Mouse (Mus musculus) midbrain, embryonic 16.5 days (tissue): ENCODE data around the gene Gimap8. TPM values are rescaled to one million over a fixed set of nuclear protein-coding genes. Genes with fewer than 3 reads are reported as not detected.

ENCODE experiments used
- ATAC-seq: fragments of 200-750 bp; cut with Nextera tagmentation; 2 replicates; pipeline ENCODE4 v1.8.0; 2017; ENCODE audit warnings: moderate TSS enrichment
- H3K27ac ChIP-seq: fragments of 300-500 bp; sonication (generic); 2 replicates; pipeline ENCODE4 v1.5.1; 2014; ENCODE audit warnings: mild to moderate bottlenecking, low read length, mixed read lengths
- H3K27me3 ChIP-seq: fragments of 300-500 bp; sonication (generic); 2 replicates; pipeline ENCODE4 v1.6.1; 2014; ENCODE audit warnings: low read depth, low read length, mixed read lengths; ENCODE audit not compliant: control insufficient read depth, insufficient read depth
- H3K36me3 ChIP-seq: fragments of 300-500 bp; sonication (generic); 2 replicates; pipeline ENCODE4 v1.6.1; 2014; ENCODE audit warnings: mild to moderate bottlenecking, low read length, moderate library complexity, mixed read lengths; ENCODE audit not compliant: control insufficient read depth, insufficient read depth
- H3K4me1 ChIP-seq: fragments of 300-500 bp; sonication (generic); 2 replicates; pipeline ENCODE4 v1.6.1; 2014; ENCODE audit warnings: mild to moderate bottlenecking, low read length, mixed read lengths; ENCODE audit not compliant: control insufficient read depth, insufficient read depth
- H3K4me2 ChIP-seq: fragments of 300-500 bp; sonication (generic); 2 replicates; pipeline ENCODE4 v1.6.1; 2014; ENCODE audit warnings: mild to moderate bottlenecking, low read length, mixed read lengths
- H3K4me3 ChIP-seq: fragments of 300-500 bp; sonication (generic); 2 replicates; pipeline ENCODE4 v1.5.1; 2014; ENCODE audit warnings: low read depth, mild to moderate bottlenecking, low read length, moderate library complexity, mixed read lengths
- H3K9ac ChIP-seq: fragments of 300-500 bp; sonication (generic); 2 replicates; pipeline ENCODE4 v1.6.1; 2014; ENCODE audit warnings: low read depth, low read length, mixed read lengths
- H3K9me3 ChIP-seq: fragments of 300-500 bp; sonication (generic); replicated peaks from 2 replicates; pipeline ENCODE4 v1.6.1; 2014; ENCODE audit warnings: mild to moderate bottlenecking, low read length, mixed read lengths; ENCODE audit not compliant: control insufficient read depth, poor library complexity, severe bottlenecking
- WGBS: fragments of 180-500 bp; shearing (Covaris S2); extraction: QIAGEN DNeasy Blood & Tissue Kit; methylation state at CpG from one replicate; pipeline ENCODE4 v1.1.7; 2014; 5-methylcytosine and 5-hydroxymethylcytosine counted together
- polyA plus RNA-seq: library from polyadenylated mRNA; unstranded; fragments of >200 nt; fragmentation: Nextera tagmentation; extraction: Ambion mirVana; gene quantifications from 2 replicates; pipeline ENCODE4 v1.2.1, GENCODE M21; 2015

Gimap8 gene
- polyA plus RNA-seq, 1 experiment from 2014 or later, result 0.48 TPM

- H3K9me3 ChIP-seq, result no peaks in the 10 kb centered on the region
- WGBS, result 69% methylated on average over 5 of the region's 5 CpGs
- no peaks in the 10 kb centered on the region for H3K4me1 ChIP-seq
- no peak overlapping the region for H3K9ac ChIP-seq
- no peaks in the 10 kb centered on the region for H3K36me3 ChIP-seq
- no peak overlapping the region for H3K4me2 ChIP-seq
- H3K4me3 ChIP-seq, result no peak overlapping the region
- no peaks in the 10 kb centered on the region for H3K27me3 ChIP-seq
- H3K27ac ChIP-seq, result no peak overlapping the region
- ATAC-seq, result no peak
Measured at GRCm38 (mm10) chr6:48702601-48703000, 55.6 kb downstream of the Gimap8 start.

GRCm38 (mm10) chr6:48704146-48704545, 57.1 kb downstream of the Gimap8 start:
- Histone ChIP-seq H3K36me3 (no peaks in the 10 kb centered on the region), H3K27ac (no peak overlapping the region), H3K9ac (no peak overlapping the region), H3K27me3 (no peaks in the 10 kb centered on the region), H3K9me3 (no peaks in the 10 kb centered on the region), H3K4me1 (no peaks in the 10 kb centered on the region), H3K4me2 (no peak overlapping the region), H3K4me3 (no peak overlapping the region)
- ATAC-seq, result no peak

GRCm38 (mm10) chr6:48706130-48706529, 59.1 kb downstream of the Gimap8 start:
- no peaks in the 10 kb centered on the region for H3K36me3 ChIP-seq
- 39% methylated on average over 3 of the region's 3 CpGs for WGBS
- no peak overlapping the region for H3K9ac ChIP-seq
- no peak overlapping the region for H3K27ac ChIP-seq
- H3K9me3 ChIP-seq, result no peaks in the 10 kb centered on the region
- H3K27me3 ChIP-seq, result no peaks in the 10 kb centered on the region
- no peaks in the 10 kb centered on the region for H3K4me1 ChIP-seq
- ATAC-seq, result no peak
- no peak overlapping the region for H3K4me2 ChIP-seq
- no peak overlapping the region for H3K4me3 ChIP-seq

Other genes starting within 250 kb of the Gimap8 start
- gene Zfp467, start 201.4 kb upstream of the Gimap8 start, polyA plus RNA-seq, result 30.3 and 32.8 TPM in 2 replicates
- gene Sspo, start 199.0 kb upstream of the Gimap8 start, polyA plus RNA-seq, result 0.51 and 0.62 TPM in 2 replicates
- 302 and 362 TPM in 2 replicates for gene Atp6v0e2, start 109.6 kb upstream of the Gimap8 start, polyA plus RNA-seq
- 27.5 and 27.9 TPM in 2 replicates for gene Lrrc61, start 92.4 kb upstream of the Gimap8 start, polyA plus RNA-seq
- 5.3 and 5.7 TPM in 2 replicates for gene Rarres2, start 74.4 kb upstream of the Gimap8 start, polyA plus RNA-seq
- gene Gm45021, start 57.6 kb upstream of the Gimap8 start, polyA plus RNA-seq, result not detected in 2 replicates
- gene Repin1, start 53.4 kb upstream of the Gimap8 start, polyA plus RNA-seq, result 48.2 and 48.8 TPM in 2 replicates
- gene Gm44965, start 53.3 kb upstream of the Gimap8 start, polyA plus RNA-seq, result not detected in 2 replicates
- gene Zfp775, start 45.2 kb upstream of the Gimap8 start, polyA plus RNA-seq, result 14.1 and 16.7 TPM in 2 replicates
- gene AI854703, start 20.5 kb upstream of the Gimap8 start, polyA plus RNA-seq, result 24.9 and 27.4 TPM in 2 replicates
- gene Gimap9, start 28.9 kb downstream of the Gimap8 start, polyA plus RNA-seq, result 1.6 and 3.1 TPM in 2 replicates
- 0.88 and 1.0 TPM in 2 replicates for gene Gimap4, start 37.3 kb downstream of the Gimap8 start, polyA plus RNA-seq
- gene Gimap6, start 61.0 kb downstream of the Gimap8 start, polyA plus RNA-seq, result 6.2 and 7.2 TPM in 2 replicates
- 0.62 and 1.2 TPM in 2 replicates for gene Gm28053, start 71.4 kb downstream of the Gimap8 start, polyA plus RNA-seq
- not detected in 2 replicates for gene Gimap7, start 71.4 kb downstream of the Gimap8 start, polyA plus RNA-seq
- 5.2 and 5.4 TPM in 2 replicates for gene Gimap1, start 91.8 kb downstream of the Gimap8 start, polyA plus RNA-seq
- 1.3 and 1.5 TPM in 2 replicates for gene Gimap5, start 99.0 kb downstream of the Gimap8 start, polyA plus RNA-seq
- gene Gimap3, start 123.6 kb downstream of the Gimap8 start, polyA plus RNA-seq, result not detected in 2 replicates
- 17.9 and 19.7 TPM in 2 replicates for gene Tmem176a, start 193.7 kb downstream of the Gimap8 start, polyA plus RNA-seq
- 113 and 127 TPM in 2 replicates for gene Tmem176b, start 194.3 kb downstream of the Gimap8 start, polyA plus RNA-seq
- 0.07 TPM in 1 of 2 replicates, not detected in the other for gene Aoc1, start 225.7 kb downstream of the Gimap8 start, polyA plus RNA-seq